In the genomic region with DNA sequence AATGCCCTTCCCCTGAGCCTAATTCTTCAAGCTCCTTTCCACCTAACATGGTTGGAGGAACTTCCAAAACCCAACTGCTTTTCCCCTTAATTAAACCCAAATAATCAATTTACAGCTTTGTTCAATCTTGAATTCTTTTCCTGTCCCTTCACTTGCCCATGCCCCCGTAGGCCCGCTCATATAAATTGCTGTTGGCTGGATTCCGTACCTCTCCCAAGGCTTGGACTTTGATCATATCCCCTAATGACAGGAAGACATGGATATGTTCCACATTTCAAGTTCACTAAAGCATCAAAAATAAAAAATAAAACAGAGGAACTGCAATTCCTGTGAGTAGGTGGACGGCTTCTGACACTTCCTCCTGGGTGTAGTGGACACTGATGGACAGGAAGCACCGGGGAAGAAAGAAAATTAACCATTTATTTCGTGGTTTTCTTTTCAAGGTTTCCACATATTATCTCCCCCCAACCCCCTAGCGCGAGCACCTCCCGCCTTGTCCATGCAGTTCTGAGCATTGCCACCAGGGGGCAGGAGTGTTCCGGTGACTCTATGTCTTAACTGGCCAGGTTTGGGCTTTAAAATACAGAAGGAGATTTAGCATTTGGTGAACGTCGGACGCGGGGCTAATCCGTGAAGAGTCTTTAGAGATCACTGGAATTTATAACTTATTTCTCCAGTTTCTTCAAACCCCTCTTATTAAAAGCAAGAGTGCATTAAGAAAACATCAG, we compare ENCODE assay signal across 8 mouse cellular contexts. TPM values are rescaled to one million over a fixed set of nuclear protein-coding genes. Genes with fewer than 3 reads are reported as not detected.
DNase-seq lines count a peak whose midpoint lies in the region; ATAC-seq and TF ChIP-seq lines count a peak whose summit lies in the region.

No protein-coding gene starts in this region.

- no peaks in the 10 kb centered on the region for H3K79me2 ChIP-seq in heart, adult 2 months (replicated peaks; ENCODE audit: control insufficient read depth, insufficient read depth, low read length)

- peaks cover 7% of the 10 kb centered on the region for H3K4me1 ChIP-seq in heart, adult 2 months (ENCODE audit: control insufficient read depth, insufficient read depth, low read length)
- H3K4me1 ChIP-seq in limb, embryonic 15.5 days: peaks cover 6% of the 10 kb centered on the region

- WGBS in heart, adult 2 months: 9% methylated on average over 15 of the region's 15 CpGs
- WGBS in limb, embryonic 15.5 days: 10% methylated on average over 15 of the region's 15 CpGs

- H3K4me3 ChIP-seq in heart, adult 2 months: no peak overlapping the region
- no peak overlapping the region for H3K4me3 ChIP-seq in limb, embryonic 15.5 days

- no peaks in the 10 kb centered on the region for H3K36me3 ChIP-seq in heart, adult 2 months (ENCODE audit: control insufficient read depth, insufficient read depth, low read length)
- no peaks in the 10 kb centered on the region for H3K36me3 ChIP-seq in limb, embryonic 15.5 days

- no peak overlapping the region for H3K9ac ChIP-seq in heart, adult 2 months (ENCODE audit: low read depth, low read length)
- no peak overlapping the region for H3K9ac ChIP-seq in limb, embryonic 15.5 days

- DNase-seq in 3134 (ENCODE audit: extremely low read depth, insufficient read length, low spot score): peak; percentile 59
- peak; percentile 83 for DNase-seq in adrenal gland, adult 2 months
- peak; percentile 64 for DNase-seq in embryo, embryonic 11.5 days (ENCODE audit: low read depth, low spot score)
- DNase-seq in heart, adult 2 months: peak; percentile 81 to 91
- peak; percentile 87 for DNase-seq in kidney, adult 9 months
- DNase-seq in neural tube, embryonic 10.5 days (ENCODE audit: extremely low spot score, low spot score): peak; percentile 85
- DNase-seq in testis, postnatal 10 days (ENCODE audit: low spot score): peak; percentile 93

- 0 out of 2 replicates have a peak, but pooled peaks have one; percentile 18 for TF ChIP-seq POLR2A in heart, adult 2 months (IDR thresholded peaks at IDR 0.05; ENCODE audit: insufficient read depth, low read depth, low read length)

- H3K9me3 ChIP-seq in limb, embryonic 15.5 days: no peaks in the 10 kb centered on the region

- no peak overlapping the region for H3K27ac ChIP-seq in heart, adult 2 months
- peak overlapping the region; percentile 33; the same call in 1 of the 2 replicates for H3K27ac ChIP-seq in limb, embryonic 15.5 days

- ATAC-seq in limb, embryonic 15.5 days (ENCODE audit: insufficient number of reproducible peaks, low FRiP score, low TSS enrichment, low read depth): no peak

- no peaks in the 10 kb centered on the region for H3K27me3 ChIP-seq in heart, adult 2 months (ENCODE audit: control insufficient read depth, insufficient read depth, low read length)
- no peaks in the 10 kb centered on the region for H3K27me3 ChIP-seq in limb, embryonic 15.5 days

- intact Hi-C loops in heart, adult 2 months (cut with DNase I): loop anchor here (1.0 to 5.0 kb wide), 2 partner anchors 87 to 384 kb away; no protein-coding TSS in a partner anchor

- peak; percentile 69; the same call in 1 of the 2 replicates for TF ChIP-seq EP300 in heart, adult 2 months (IDR thresholded peaks at IDR 0.05; ENCODE audit: insufficient read depth, low read depth, low read length)

- TF ChIP-seq CTCF in heart, adult 2 months (IDR thresholded peaks at IDR 0.05): no peak; the same call in 1 of the 2 replicates

- H3K4me2 ChIP-seq in limb, embryonic 15.5 days: no peak overlapping the region

RNA-seq across cellular contexts. Expression of a gene that starts 15.5 kb away (rescaled TPM):
- total RNA-seq in adrenal gland, adult 2 months (2021): 10 to 100 TPM in 1 of 2 experiments, 1 to 10 TPM in 1; 8.0 to 15.4 TPM
- polyA plus RNA-seq in adrenal gland, adult 2 months (2012; rRNA removed): 29.9 and 33.1 TPM in 2 replicates
- 1 to 10 TPM; 8.6 to 9.8 TPM for total RNA-seq in heart, adult 2 months (2021)
- polyA plus RNA-seq in heart, adult 2 months (2012; rRNA removed): 8.8 and 9.7 TPM in 2 replicates
- polyA plus RNA-seq in limb, embryonic 15.5 days (2015; fragmentation: Nextera tagmentation; extraction: Ambion mirVana): 23.1 and 25.5 TPM in 2 replicates

RNA-seq across cellular contexts. Expression of a gene that starts 15.6 kb away (rescaled TPM):
- 10 to 100 TPM; 30.8 to 35.5 TPM for total RNA-seq in adrenal gland, adult 2 months (2021)
- polyA plus RNA-seq in adrenal gland, adult 2 months (2012; rRNA removed): 27.6 and 40.0 TPM in 2 replicates
- total RNA-seq in heart, adult 2 months (2021): 10 to 100 TPM; 21.0 to 21.2 TPM
- polyA plus RNA-seq in heart, adult 2 months (2012; rRNA removed): 12.4 and 23.2 TPM in 2 replicates
- 83.1 and 89.3 TPM in 2 replicates for polyA plus RNA-seq in limb, embryonic 15.5 days (2015; fragmentation: Nextera tagmentation; extraction: Ambion mirVana)

RNA-seq across cellular contexts. Expression of a gene that starts 36.0 kb away (rescaled TPM):
- 10 to 100 TPM; 50.4 to 57.5 TPM for total RNA-seq in adrenal gland, adult 2 months (2021)
- 15.0 and 20.6 TPM in 2 replicates for polyA plus RNA-seq in adrenal gland, adult 2 months (2012; rRNA removed)
- total RNA-seq in heart, adult 2 months (2021): 10 to 100 TPM; 26.3 to 27.3 TPM
- polyA plus RNA-seq in heart, adult 2 months (2012; rRNA removed): 9.6 and 15.3 TPM in 2 replicates
- 32.5 and 33.9 TPM in 2 replicates for polyA plus RNA-seq in limb, embryonic 15.5 days (2015; fragmentation: Nextera tagmentation; extraction: Ambion mirVana)

RNA-seq across cellular contexts. Expression of a gene that starts 50.3 kb away (rescaled TPM):
- 1 to 10 TPM; 4.1 to 6.3 TPM for total RNA-seq in adrenal gland, adult 2 months (2021)
- 13.4 and 14.1 TPM in 2 replicates for polyA plus RNA-seq in adrenal gland, adult 2 months (2012; rRNA removed)
- total RNA-seq in heart, adult 2 months (2021): 1 to 10 TPM; 3.9 to 4.7 TPM
- 9.1 and 9.5 TPM in 2 replicates for polyA plus RNA-seq in heart, adult 2 months (2012; rRNA removed)
- polyA plus RNA-seq in limb, embryonic 15.5 days (2015; fragmentation: Nextera tagmentation; extraction: Ambion mirVana): 21.3 and 23.0 TPM in 2 replicates
